In the genomic region with DNA sequence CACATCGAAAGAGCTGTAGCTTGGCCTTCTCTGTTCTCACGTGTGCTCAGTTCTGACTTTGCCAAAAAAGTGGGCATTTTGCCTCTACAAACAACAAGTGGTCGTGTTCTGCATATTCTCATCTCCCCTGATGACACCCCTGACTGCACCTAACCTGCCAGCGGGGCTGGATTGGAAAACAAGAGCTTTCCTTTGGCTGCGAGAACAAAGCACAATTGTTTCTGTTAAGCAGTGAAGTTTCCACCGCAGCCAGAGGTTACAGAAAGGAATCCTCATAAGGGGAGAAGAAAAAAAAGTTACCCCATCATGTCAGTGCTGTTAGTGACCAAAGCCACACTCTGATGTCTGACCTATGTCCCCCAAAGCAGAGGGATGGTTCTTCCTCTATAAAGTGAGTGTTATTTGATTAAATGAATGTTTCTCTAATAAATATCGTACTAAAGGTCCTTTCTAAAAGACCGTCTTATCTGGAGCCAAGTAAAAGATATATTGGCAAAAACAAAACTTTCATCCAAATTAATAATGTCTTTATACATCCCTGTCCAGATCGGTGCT, we compare ENCODE assay signal across 32 mouse cellular contexts.
DNase-seq lines count a peak whose midpoint lies in the region; ATAC-seq and TF ChIP-seq lines count a peak whose summit lies in the region.
"Had no signal": no experiment of that assay in that cellular context is flagged by ENCODE, and none has a peak within 500 bp of the region (broad histone marks: within the 10 kb centered on the region; RNA-seq: fewer than 3 reads in every experiment).

No protein-coding gene starts in this region.

- no peak overlapping the region for H3K9ac ChIP-seq in heart, embryonic 15.5 days
- H3K9ac ChIP-seq in lung, embryonic 16.5 days (ENCODE audit: low read length): no peak overlapping the region
- H3K9ac ChIP-seq in embryonic facial prominence, embryonic 13.5 days: no peak overlapping the region
- H3K9ac ChIP-seq: forebrain, embryonic 15.5 days; intestine, embryonic 15.5 days; limb, embryonic 15.5 days; liver, embryonic 13.5 days; neural tube, embryonic 12.5 days had no signal

- 58% methylated on average over 9 of the region's 9 CpGs for whole genome bisulfite sequencing in heart, embryonic 15.5 days
- WGBS in lung, embryonic 16.5 days: 39% methylated on average over 9 of the region's 9 CpGs
- 55% methylated on average over 9 of the region's 9 CpGs for WGBS in lung, adult 2 months
- 52% methylated on average over 9 of the region's 9 CpGs for WGBS in embryonic facial prominence, embryonic 13.5 days

- H3K4me2 ChIP-seq in heart, embryonic 15.5 days: no peak overlapping the region
- H3K4me2 ChIP-seq in lung, embryonic 16.5 days (ENCODE audit: low read depth, low read length): no peak overlapping the region
- no peak overlapping the region for H3K4me2 ChIP-seq in embryonic facial prominence, embryonic 13.5 days
- H3K4me2 ChIP-seq: forebrain, embryonic 15.5 days; intestine, embryonic 15.5 days; limb, embryonic 15.5 days; liver, embryonic 13.5 days; midbrain, embryonic 11.5 days; neural tube, embryonic 12.5 days had no signal

- no peak for TF ChIP-seq POLR2A in lung, adult 2 months (IDR thresholded peaks at IDR 0.05; ENCODE audit: borderline replicate concordance, extremely low read depth, low read depth, low read length)

- H3K27me3 ChIP-seq in heart, embryonic 15.5 days: no peaks in the 10 kb centered on the region
- H3K27me3 ChIP-seq in lung, embryonic 16.5 days (ENCODE audit: control insufficient read depth, insufficient read depth, low read depth, low read length): no peaks in the 10 kb centered on the region
- H3K27me3 ChIP-seq in embryonic facial prominence, embryonic 13.5 days: no peaks in the 10 kb centered on the region
- H3K27me3 ChIP-seq: forebrain, embryonic 15.5 days; intestine, embryonic 15.5 days; limb, embryonic 15.5 days; liver, embryonic 13.5 days; neural tube, embryonic 12.5 days had no signal

- TF ChIP-seq CTCF in lung, adult 2 months (IDR thresholded peaks at IDR 0.05; ENCODE audit: insufficient read depth, low read length): no peak

- H3K4me3 ChIP-seq in heart, embryonic 15.5 days: no peak overlapping the region
- H3K4me3 ChIP-seq in lung, embryonic 16.5 days (ENCODE audit: low read length): no peak overlapping the region
- no peak overlapping the region for H3K4me3 ChIP-seq in lung, adult 2 months (replicated peaks; ENCODE audit: extremely low read depth, low read depth, low read length)
- no peak overlapping the region for H3K4me3 ChIP-seq in embryonic facial prominence, embryonic 13.5 days
- H3K4me3 ChIP-seq: forebrain, embryonic 10.5 days; forebrain, embryonic 15.5 days; heart, adult 2 months; hindbrain, embryonic 10.5 days; intestine, embryonic 15.5 days; limb, embryonic 15.5 days; liver, embryonic 13.5 days; myocyte; neural tube, embryonic 12.5 days had no signal

- DNase-seq in heart, postnatal 25 days (ENCODE audit: low spot score): no peak
- DNase-seq in kidney, postnatal 4 days: peak; percentile 10 to 15
- no peak for DNase-seq in kidney, adult 9 months
- DNase-seq in lung, adult 2 months: no peak
- no peak for DNase-seq in cerebellum, adult 11 months
- DNase-seq: adrenal gland, postnatal 10 days; cerebellum, adult 9-10 months; gastrocnemius, postnatal 25 days; heart, adult 2 months; kidney, adult 2 months; kidney, postnatal 14 days; liver, embryonic 13.5 days; lung, adult 18-20 months; right cerebral cortex, adult 18-20 months; spleen, adult 18-20 months; thymus, adult 18-20 months; thymus, postnatal 25 days had no signal

- no peaks in the 10 kb centered on the region for H3K9me3 ChIP-seq in heart, embryonic 15.5 days (replicated peaks)
- H3K9me3 ChIP-seq in lung, embryonic 16.5 days (ENCODE audit: control insufficient read depth, low read length): no peaks in the 10 kb centered on the region
- H3K9me3 ChIP-seq in embryonic facial prominence, embryonic 13.5 days: no peaks in the 10 kb centered on the region
- H3K9me3 ChIP-seq: forebrain, embryonic 10.5 days; forebrain, embryonic 15.5 days; hindbrain, embryonic 10.5 days; intestine, embryonic 15.5 days; limb, embryonic 15.5 days; liver, embryonic 13.5 days; neural tube, embryonic 12.5 days had no signal

- ATAC-seq in heart, embryonic 15.5 days (replicated peaks; ENCODE audit: insufficient number of reproducible peaks, insufficient read depth, low FRiP score, low read depth): 0 out of 2 replicates have a peak, but pooled peaks have one; percentile 10
- ATAC-seq in lung, embryonic 16.5 days (ENCODE audit: low read depth): peak; percentile 66; the same call in 1 of the 2 replicates
- no peak for ATAC-seq in embryonic facial prominence, embryonic 13.5 days (ENCODE audit: insufficient number of reproducible peaks, insufficient read depth, low FRiP score, low TSS enrichment, low read depth)
- ATAC-seq: forebrain, embryonic 15.5 days; hindbrain, postnatal 0 days; intestine, embryonic 15.5 days; midbrain, embryonic 16.5 days; Patski had no signal

- H3K4me1 ChIP-seq in heart, embryonic 15.5 days (replicated peaks): no peaks in the 10 kb centered on the region
- H3K4me1 ChIP-seq in lung, embryonic 16.5 days (replicated peaks; ENCODE audit: control insufficient read depth, insufficient read depth, low read length): no peaks in the 10 kb centered on the region
- no peaks in the 10 kb centered on the region for H3K4me1 ChIP-seq in lung, adult 2 months (ENCODE audit: control insufficient read depth, insufficient read depth, low read length)
- peaks cover 13% of the 10 kb centered on the region; the same call in 1 of the 2 replicates for H3K4me1 ChIP-seq in embryonic facial prominence, embryonic 13.5 days
- H3K4me1 ChIP-seq: forebrain, embryonic 15.5 days; intestine, embryonic 15.5 days; liver, embryonic 13.5 days; neural tube, embryonic 12.5 days had no signal

- intact Hi-C loops in heart, postnatal 25 days (cut with DNase I): no loop called here

- H3K36me3 ChIP-seq in heart, embryonic 15.5 days: no peaks in the 10 kb centered on the region
- H3K36me3 ChIP-seq in lung, embryonic 16.5 days (ENCODE audit: control insufficient read depth, insufficient read depth, low read length): no peaks in the 10 kb centered on the region
- no peaks in the 10 kb centered on the region for H3K36me3 ChIP-seq in embryonic facial prominence, embryonic 13.5 days
- H3K36me3 ChIP-seq: forebrain, embryonic 10.5 days; forebrain, embryonic 15.5 days; hindbrain, embryonic 10.5 days; intestine, embryonic 15.5 days; limb, embryonic 15.5 days; liver, embryonic 13.5 days; neural tube, embryonic 12.5 days had no signal

- no peak overlapping the region for H3K27ac ChIP-seq in heart, embryonic 15.5 days
- H3K27ac ChIP-seq in lung, embryonic 16.5 days (ENCODE audit: low read length): no peak overlapping the region; the same call in 1 of the 2 replicates
- peak overlapping the region; percentile 16; the same call in 1 of the 2 replicates for H3K27ac ChIP-seq in embryonic facial prominence, embryonic 13.5 days
- H3K27ac ChIP-seq: forebrain, embryonic 10.5 days; heart, adult 2 months; hindbrain, embryonic 10.5 days; hindbrain, postnatal 0 days; intestine, embryonic 15.5 days; limb, embryonic 15.5 days; liver, embryonic 13.5 days; neural tube, embryonic 12.5 days; stomach, postnatal 0 days had no signal

Comparison
In these comparisons a context has a peak if more than half of its experiments do, and no peak if none do; other contexts are left out.
1. DNase-seq: peak in kidney, postnatal 4 days (2 of 2); none in heart, postnatal 25 days (single experiment), kidney, adult 9 months (single experiment), lung, adult 2 months (single experiment) and cerebellum, adult 11 months (single experiment).